Mouse (Mus musculus) adrenal gland, adult (tissue): ENCODE measurements at regions not wholly inside any gene's neighbourhood (a gene's known extent, or its start where the extent isn't known, plus 50 kb on each side); places are given as distances from the start of the nearest gene placed in this dataset.

Source experiments
- DNase-seq, 2 experiments: peaks; one replicate each; pipeline ENCODE4 v3.0.0; 2022 to 2023; ENCODE audit warnings: low spot score in 1 of 2; ENCODE audit not compliant: inconsistent age in 2 of 2

DNA sequence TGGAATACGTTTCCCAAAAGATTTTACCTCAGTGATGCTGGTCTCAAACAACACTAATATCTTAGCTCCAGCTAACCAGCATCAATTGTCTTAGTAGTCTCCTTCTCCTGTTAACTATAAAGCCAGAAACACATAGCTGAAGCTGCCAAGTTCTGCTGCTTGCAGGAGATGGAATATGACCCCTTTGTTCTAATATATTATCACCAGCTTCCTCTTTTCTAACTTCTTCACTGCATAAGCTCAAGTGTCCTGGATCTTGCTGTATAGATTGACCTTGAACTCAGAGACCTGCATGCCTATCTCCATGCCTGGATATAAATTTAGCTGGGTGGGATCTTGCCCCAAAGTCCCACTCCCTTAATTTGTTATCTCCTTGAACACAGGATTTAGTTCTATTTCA is 94.8 kb downstream of the Rbm46 start:
- DNase-seq = no peak

- no peak for DNase-seq
These were observed 105.6 kb downstream of the Rbm46 start for GRCm38 (mm10) chr3:82770512-82771270.

DNA sequence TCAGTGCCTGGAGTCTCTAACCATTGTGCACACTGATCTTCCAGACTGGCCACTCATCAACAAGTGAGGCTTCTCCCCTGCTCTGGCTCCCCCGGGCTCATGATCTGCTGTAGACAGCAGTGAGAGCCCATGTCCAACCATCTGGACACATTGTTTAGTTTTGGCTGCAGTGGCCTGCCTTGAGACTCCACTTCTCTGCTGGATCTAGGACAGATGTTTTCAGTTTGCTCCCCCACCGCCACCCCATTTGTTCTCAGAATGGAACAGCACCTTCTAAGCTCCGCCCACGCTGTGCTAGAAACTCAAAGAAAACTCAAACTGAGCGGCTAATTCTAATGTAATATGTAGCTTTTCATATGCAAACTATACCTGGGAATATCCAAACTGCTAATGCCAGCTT is 108.8 kb downstream of the Rbm46 start:
- DNase-seq = no peak

GRCm38 (mm10) chr3:82759946-82760345 is 116.3 kb downstream of the Rbm46 start:
- DNase-seq = no peak

DNA sequence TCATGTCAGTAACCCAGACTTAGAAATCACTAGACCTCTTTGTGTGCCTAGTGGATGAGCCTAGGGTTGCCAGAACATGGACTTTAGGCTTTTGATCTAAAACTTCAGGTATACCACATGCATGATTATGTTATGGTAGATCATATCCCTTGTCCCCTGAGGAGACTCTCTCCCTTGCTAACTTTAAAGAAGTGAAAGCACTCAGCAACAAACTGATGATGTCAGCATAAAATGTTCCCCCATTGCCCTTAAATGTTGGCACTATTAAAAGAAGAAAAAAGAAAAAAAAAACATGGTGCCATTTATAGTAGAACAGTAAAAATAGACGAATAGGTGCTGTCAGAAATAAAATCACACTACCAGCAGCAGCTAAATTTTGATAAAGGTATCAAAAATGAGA is 117.3 kb downstream of the Rbm46 start:
- DNase-seq = no peak

DNA sequence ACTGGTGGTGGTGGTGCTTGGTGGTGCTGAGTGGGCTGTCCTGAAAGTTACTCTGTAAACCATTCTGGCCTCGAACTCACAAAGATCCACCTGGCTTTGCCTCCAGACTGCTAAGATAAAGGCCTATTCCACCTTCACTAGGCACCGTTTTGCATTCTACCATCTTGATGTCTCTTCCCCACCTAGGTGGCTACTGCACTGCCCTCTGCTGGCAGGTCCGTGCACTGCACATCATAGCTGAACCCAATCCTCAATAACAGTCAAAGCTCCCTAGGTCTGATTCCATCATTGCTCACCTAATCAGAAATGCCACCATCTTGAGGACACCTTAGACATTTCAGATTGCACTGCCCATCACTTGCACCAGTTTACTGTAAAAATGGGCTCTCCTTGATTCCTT is 150.7 kb downstream of the Rbm46 start:
- peak; percentile 70 to 92 for DNase-seq

DNA sequence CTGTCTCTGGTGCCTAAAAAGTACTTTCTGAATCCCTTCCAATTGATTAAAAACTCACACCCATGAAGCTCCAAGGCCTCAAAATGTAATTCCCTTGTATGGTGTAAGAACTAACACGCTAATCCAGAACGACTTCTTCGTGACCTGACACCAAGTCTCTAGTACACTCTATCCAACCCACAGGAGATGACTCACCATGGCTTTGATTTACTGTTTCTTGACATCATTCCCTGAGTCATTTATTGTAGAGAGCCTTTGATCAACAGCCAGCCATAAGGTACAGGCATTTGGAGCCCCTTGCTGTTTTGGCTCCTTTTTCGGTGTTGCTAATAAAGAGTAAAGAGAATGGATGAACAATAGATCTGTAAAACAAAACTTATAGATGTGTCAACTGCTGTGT is 159.7 kb upstream of the Npy2r start:
- peak; percentile 36 to 91 for DNase-seq

DNA sequence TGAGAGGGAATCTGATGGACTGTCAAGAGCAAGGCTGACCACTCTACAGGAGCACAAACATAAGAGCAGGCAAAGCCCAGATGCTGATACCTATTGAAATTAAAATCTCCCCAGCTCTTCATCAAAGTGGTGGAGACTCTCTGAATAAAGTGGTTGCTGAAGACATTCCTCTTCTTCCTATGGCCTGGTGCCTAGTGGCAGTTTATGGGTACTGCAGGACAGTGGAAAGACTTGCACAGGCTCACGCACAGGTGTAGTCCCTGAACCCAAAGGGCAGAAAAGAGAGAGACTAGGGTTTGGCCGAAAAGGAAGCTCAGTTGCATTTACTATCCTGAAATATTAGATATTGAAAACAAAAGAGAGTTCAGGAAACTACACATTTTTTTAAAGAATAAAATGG is 144.2 kb upstream of the Npy2r start:
- DNase-seq = no peak

DNA sequence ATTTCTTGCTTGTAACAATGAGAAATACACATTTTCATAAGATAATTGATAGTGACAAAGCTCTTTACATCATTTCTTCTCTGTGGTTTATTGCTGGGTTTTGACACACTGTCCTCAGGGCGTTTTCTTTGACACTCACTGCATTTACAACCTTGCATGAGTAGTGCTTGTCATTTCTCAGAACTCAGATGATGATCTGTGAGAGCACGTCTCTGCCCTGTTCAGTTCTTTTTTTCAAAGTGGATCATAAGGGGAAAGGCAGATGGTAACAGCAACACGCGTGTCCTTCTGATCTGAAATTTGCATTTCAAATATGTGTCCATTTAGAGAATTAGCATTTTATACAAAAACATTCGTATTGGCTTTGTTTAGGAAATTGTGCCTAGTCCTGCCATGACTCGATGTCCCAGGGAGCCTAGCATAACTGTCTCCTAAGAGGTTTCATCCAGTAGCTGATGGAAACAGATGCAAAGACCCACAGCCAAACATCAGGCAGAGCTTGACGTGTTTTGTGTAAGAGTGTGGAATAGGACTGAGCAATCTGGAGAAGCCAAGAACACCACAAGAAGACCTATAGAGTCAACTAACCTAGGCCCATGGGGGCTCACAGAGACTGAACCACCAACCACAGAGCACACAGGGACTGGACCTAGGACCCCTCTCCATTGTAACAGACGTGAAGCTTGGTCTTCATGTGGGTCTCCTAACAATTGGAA is 108.4 kb upstream of the Npy2r start:
- DNase-seq = no peak

DNA sequence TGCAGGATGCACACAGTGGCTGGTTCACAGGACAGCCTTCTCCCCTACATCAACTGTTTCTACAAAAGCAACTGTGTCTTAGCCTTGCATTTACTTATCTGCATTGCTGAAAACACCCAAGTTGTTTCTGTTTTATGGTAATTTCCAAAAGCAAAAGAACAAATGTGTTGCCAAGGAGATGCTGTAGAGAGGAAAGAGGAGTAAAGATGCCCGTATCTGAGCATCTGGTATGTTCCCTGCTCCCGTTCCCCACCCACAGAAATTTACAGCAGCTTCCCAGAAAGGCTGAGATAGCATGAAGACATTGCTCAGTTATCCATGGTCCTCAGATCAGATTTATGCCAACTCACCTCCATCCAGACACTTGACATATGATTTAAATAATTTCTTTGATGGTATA is 104.5 kb upstream of the Npy2r start:
- no peak for DNase-seq

DNA sequence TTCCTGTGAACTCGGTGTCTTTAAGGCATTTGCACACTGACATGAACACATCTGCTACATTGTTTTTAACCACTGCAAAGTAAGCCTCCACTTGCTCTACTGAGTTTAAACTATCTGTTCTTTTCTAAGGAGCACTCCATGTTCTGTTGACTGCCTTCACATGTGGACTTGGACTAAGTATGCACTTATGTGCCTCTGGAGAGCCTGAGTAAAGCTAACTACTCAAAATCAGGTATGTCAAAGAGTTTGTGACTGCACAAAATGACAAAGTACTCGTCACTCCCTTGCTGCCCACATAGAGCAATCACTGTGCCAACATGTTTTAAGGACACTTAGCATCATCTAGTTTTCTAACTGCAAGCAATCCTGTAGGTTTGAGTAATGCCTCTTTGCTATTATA is 92.2 kb upstream of the Npy2r start:
- no peak for DNase-seq

DNA sequence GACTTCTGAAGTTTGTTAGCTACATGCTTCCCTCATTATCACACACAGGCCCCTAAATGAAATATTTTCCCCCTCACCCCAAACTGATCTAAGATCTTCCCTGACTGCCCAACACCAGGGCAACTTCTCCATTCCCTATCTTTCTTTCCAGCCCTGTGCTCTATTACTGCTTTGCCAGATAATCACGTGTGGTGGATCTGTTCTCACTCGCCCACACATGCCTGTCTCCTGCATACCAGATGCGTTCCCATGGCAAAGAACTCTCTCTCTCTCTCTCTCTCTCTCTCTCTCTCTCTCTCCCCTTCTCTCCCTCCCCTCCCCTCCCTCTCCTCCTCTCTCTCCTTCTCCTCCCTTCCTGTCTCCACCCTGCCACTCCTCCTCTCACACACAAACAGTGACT is 88.8 kb upstream of the Npy2r start:
- no peak for DNase-seq

GRCm38 (mm10) chr3:82620418-82621003 is 72.6 kb upstream of the Npy2r start:
- DNase-seq = no peak

GRCm38 (mm10) chr3:82619371-82619770 is 71.5 kb upstream of the Npy2r start:
- DNase-seq = no peak

DNA sequence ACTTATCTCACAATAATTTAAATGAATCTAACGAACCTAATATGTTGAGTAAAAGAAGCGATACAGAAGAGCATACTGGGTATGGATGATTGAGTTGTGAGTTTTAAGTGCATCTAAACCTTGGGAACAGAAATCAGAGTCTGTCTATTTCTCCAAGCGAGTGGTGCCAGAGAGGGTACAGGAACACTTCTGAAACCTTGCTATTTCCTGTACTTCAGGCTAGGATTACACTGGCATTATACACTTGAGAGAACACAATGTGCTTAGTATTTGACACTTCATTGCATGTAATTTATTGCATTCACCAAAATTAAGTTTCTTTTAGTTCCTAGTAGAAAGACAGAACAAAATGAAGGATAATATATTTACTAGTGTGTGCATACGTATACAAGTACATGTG is 54.0 kb upstream of the Npy2r start:
- no peak for DNase-seq

DNA sequence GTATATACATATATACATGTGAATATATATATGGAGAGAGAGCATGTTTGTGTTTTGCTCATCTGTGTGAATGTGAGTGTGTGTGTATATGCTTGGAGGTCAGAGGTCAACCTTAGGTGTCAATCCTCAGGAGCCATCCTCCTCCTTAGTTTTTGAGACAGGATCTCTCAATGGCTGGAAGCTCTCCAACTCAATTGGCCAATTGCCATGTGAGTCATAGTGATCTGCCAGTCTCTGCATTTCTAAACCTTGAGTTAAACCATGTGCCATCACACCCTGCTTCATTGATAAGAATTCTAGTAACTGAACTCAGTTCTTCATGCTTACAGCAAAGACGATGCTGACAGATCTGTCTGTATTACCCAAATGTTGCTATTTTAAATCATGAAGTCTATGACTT is 50.8 kb upstream of the Npy2r start:
- DNase-seq = peak in 1 of 2 experiments; percentile 57
